Mouse (Mus musculus): ENCODE data around the gene Clec4b2. TPM values are rescaled to one million over a fixed set of nuclear protein-coding genes. Genes with fewer than 3 reads are reported as not detected.

Clec4b2 gene
- total RNA-seq, 2 experiments from 2014 or later: not detected

Other genes with a start within 250 kb of the Clec4b2 start
- gene Clec4a3, start 220.4 kb upstream of the Clec4b2 start, total RNA-seq (2021): under 1 TPM; 0.81 to 0.89 TPM
- gene Clec4a4, start 182.5 kb upstream of the Clec4b2 start, total RNA-seq (2021): not detected
- gene Clec4b1, start 122.9 kb upstream of the Clec4b2 start, total RNA-seq (2021): not detected
- 1 to 10 TPM in 1 of 2 experiments, under 1 TPM in 1; 0.59 to 1.7 TPM for gene Clec4a2, start 66.5 kb upstream of the Clec4b2 start, total RNA-seq (2021)
- under 1 TPM in 1 of 2 experiments, not detected in 1; 0.32 TPM for gene Clec4n, start 57.0 kb downstream of the Clec4b2 start, total RNA-seq (2021)
- not detected for gene Clec4d, start 89.2 kb downstream of the Clec4b2 start, total RNA-seq (2021)
- not detected for gene Clec4e, start 117.0 kb downstream of the Clec4b2 start, total RNA-seq (2021)
- gene Vmn2r19, start 135.4 kb downstream of the Clec4b2 start, total RNA-seq (2021): not detected
- not detected for gene Vmn2r20, start 245.2 kb downstream of the Clec4b2 start, total RNA-seq (2021)